Mouse (Mus musculus) ZHBTc4 (cell line): Measurements from ENCODE around the gene Aagab.

Source experiments
- DNase-seq: peaks from one replicate; pipeline ENCODE4 v3.0.0-alpha.2; 2011; ENCODE audit warnings: low read depth, low spot score

Aagab gene

GRCm38 (mm10) chr9:63672797-63673493, 70.5 kb downstream of the Aagab start:
- no peak for DNase-seq

- no peak for DNase-seq
Measured at GRCm38 (mm10) chr9:63673494-63673805, 71.0 kb downstream of the Aagab start.

GRCm38 (mm10) chr9:63674613-63675012, 72.2 kb downstream of the Aagab start:
- no peak for DNase-seq

- DNase-seq = no peak
Measured at GRCm38 (mm10) chr9:63677621-63678020, 75.2 kb downstream of the Aagab start.

- DNase-seq = no peak
Measured at GRCm38 (mm10) chr9:63678076-63678475, 75.6 kb downstream of the Aagab start.

GRCm38 (mm10) chr9:63682301-63682700, 79.8 kb downstream of the Aagab start:
- DNase-seq = no peak

- no peak for DNase-seq
Measured at GRCm38 (mm10) chr9:63682943-63683342, 80.5 kb downstream of the Aagab start.

GRCm38 (mm10) chr9:63684277-63684676, 81.8 kb downstream of the Aagab start:
- DNase-seq = no peak

- no peak for DNase-seq
Measured at GRCm38 (mm10) chr9:63685352-63685751, 82.9 kb downstream of the Aagab start.

- DNase-seq = no peak
Measured at GRCm38 (mm10) chr9:63687413-63688015, 85.1 kb downstream of the Aagab start.

GRCm38 (mm10) chr9:63690511-63690910, 88.1 kb downstream of the Aagab start:
- DNase-seq = no peak

- DNase-seq = no peak
Measured at GRCm38 (mm10) chr9:63691960-63692359, 89.5 kb downstream of the Aagab start.
